Mouse (Mus musculus) kidney, adult 2 months (tissue): ENCODE measurements around the gene Spock1.

ENCODE experiments used
- CTCF ChIP-seq: fragments of 200-500 bp; conservative IDR thresholded peaks from 2 replicates; pipeline ENCODE4 v1.5.1; 2011; ENCODE audit warnings: low read depth, mild to moderate bottlenecking, control low read depth, low read length, moderate library complexity, mixed read lengths; ENCODE audit not compliant: insufficient read depth, insufficient read length
- POLR2A ChIP-seq: fragments of 200-500 bp; IDR thresholded peaks from one replicate; pipeline ENCODE4 v1.6.1; 2011; ENCODE audit warnings: low read depth, low read length, control low read depth

DNA sequence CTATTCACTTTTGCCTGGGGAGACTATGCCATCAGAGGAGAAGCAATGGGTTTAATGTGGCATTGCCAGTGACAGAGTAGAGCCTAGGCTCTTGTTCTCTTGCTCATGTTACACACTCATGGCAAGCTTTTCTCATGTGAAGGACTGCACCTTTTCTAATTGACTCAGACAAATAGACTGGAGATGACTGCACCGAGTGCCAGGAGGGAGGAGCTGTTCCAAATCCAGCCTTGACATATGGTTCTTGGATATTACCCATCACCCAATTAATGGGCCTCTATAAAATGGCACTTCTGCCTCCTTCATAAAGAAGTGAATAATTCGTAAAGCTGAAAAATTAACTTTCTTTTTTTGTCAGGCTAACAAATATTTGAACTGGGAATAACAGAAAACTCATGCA is 259.3 kb downstream of the Spock1 start:
- no peak for TF ChIP-seq CTCF
- TF ChIP-seq POLR2A = no peak
